Mouse (Mus musculus) kidney, postnatal 0 days (tissue): ENCODE results near the gene Sirt4. TPM values are rescaled to one million over a fixed set of nuclear protein-coding genes. Genes with fewer than 3 reads are reported as not detected.
"Not testable (repeated sequence)": the region's sequence is repeated elsewhere in the genome, so short reads cannot be mapped to it uniquely, and the experiment has no call there.

Source experiments
- ATAC-seq: fragments of 200-750 bp; cut with Nextera tagmentation; replicated peaks from 2 replicates; pipeline ENCODE4 v1.8.0; 2017; ENCODE audit warnings: low read depth, moderate number of reproducible peaks, moderate TSS enrichment, moderate library complexity; ENCODE audit not compliant: low FRiP score
- DNase-seq: peaks from one replicate; pipeline ENCODE4 v3.0.0-alpha.2; 2016; ENCODE audit warnings: low spot score
- H3K27ac ChIP-seq: fragments of 300-500 bp; sonication (generic); 2 replicates; pipeline ENCODE4 v1.5.1; 2014; ENCODE audit warnings: mild to moderate bottlenecking
- H3K27me3 ChIP-seq: fragments of 300-500 bp; sonication (generic); 2 replicates; pipeline ENCODE4 v1.6.1; 2014; ENCODE audit warnings: low read length, mixed read lengths; ENCODE audit not compliant: insufficient read depth
- H3K36me3 ChIP-seq: fragments of 300-500 bp; sonication (generic); 2 replicates; pipeline ENCODE4 v1.6.1; 2014; ENCODE audit warnings: low read length, mixed read lengths; ENCODE audit not compliant: insufficient read depth
- H3K4me1 ChIP-seq: fragments of 300-500 bp; sonication (generic); replicated peaks from 2 replicates; pipeline ENCODE4 v1.6.1; 2014; ENCODE audit warnings: antibody characterized with exemption, low read length, mixed read lengths; ENCODE audit not compliant: insufficient read depth
- H3K4me2 ChIP-seq: fragments of 300-500 bp; sonication (generic); 2 replicates; pipeline ENCODE4 v1.6.1; 2014; ENCODE audit warnings: mild to moderate bottlenecking, low read length, moderate library complexity, mixed read lengths
- H3K4me3 ChIP-seq: fragments of 300-500 bp; sonication (generic); replicated peaks from 2 replicates; pipeline ENCODE4 v1.5.1; 2014; ENCODE audit warnings: low read depth, low read length
- H3K9ac ChIP-seq: fragments of 300-500 bp; sonication (generic); 2 replicates; pipeline ENCODE4 v1.6.1; 2014; ENCODE audit warnings: low read depth, low read length
- H3K9me3 ChIP-seq: fragments of 300-500 bp; sonication (generic); replicated peaks from 2 replicates; pipeline ENCODE4 v1.6.1; 2016; ENCODE audit warnings: low read length, inconsistent platforms, mixed read lengths
- CTCF ChIP-seq: IDR thresholded peaks from 2 replicates; pipeline ENCODE4 v1.5.1; 2016; ENCODE audit warnings: antibody characterized with exemption, low read depth, mild to moderate bottlenecking, moderate library complexity
- WGBS: fragments of 180-500 bp; shearing (Covaris S2); extraction: QIAGEN DNeasy Blood & Tissue Kit; methylation state at CpG from one replicate; pipeline ENCODE4 v1.1.7; 2014; 5-methylcytosine and 5-hydroxymethylcytosine counted together
- polyA plus RNA-seq: library from polyadenylated mRNA; unstranded; fragments of >200 nt; fragmentation: Nextera tagmentation; extraction: Ambion mirVana; gene quantifications from 2 replicates; pipeline ENCODE4 v1.2.1, GENCODE M21; 2015

Sirt4 gene
- polyA plus RNA-seq, 1 experiment from 2014 or later: 19.6 TPM

GRCm38 (mm10) chr5:115522981-115523499 lies 38.5 kb upstream of the Sirt4 start:
- Histone ChIP-seq H3K9ac (no peak overlapping the region), H3K27ac (peak overlapping the region; percentile 78), H3K4me1 (peaks cover 60% of the 10 kb centered on the region), H3K9me3 (no peaks in the 10 kb centered on the region), H3K36me3 (0 out of 2 replicates have a peak, but pooled peaks cover 3% of the 10 kb centered on the region), H3K4me2 (no peak overlapping the region), H3K27me3 (no peaks in the 10 kb centered on the region), H3K4me3 (no peak overlapping the region)
- DNase-seq (no peak), ATAC-seq (peak; percentile 37; the same call in 1 of the 2 replicates)
- TF ChIP-seq CTCF: no peak
- 64% methylated on average over 15 of the region's 15 CpGs for WGBS

- peak overlapping the region; percentile 78 for H3K27ac ChIP-seq
- H3K4me1 ChIP-seq: peaks cover 60% of the 10 kb centered on the region
- H3K36me3 ChIP-seq: 0 out of 2 replicates have a peak, but pooled peaks cover 3% of the 10 kb centered on the region
- H3K9me3 ChIP-seq: no peaks in the 10 kb centered on the region
- no peak overlapping the region for H3K4me3 ChIP-seq
- WGBS: 72% methylated on average over 4 of the region's 4 CpGs
- H3K9ac ChIP-seq: no peak overlapping the region
- no peak for ATAC-seq
- H3K27me3 ChIP-seq: no peaks in the 10 kb centered on the region
- H3K4me2 ChIP-seq: no peak overlapping the region
- no peak for DNase-seq
- no peak for TF ChIP-seq CTCF
Observed at GRCm38 (mm10) chr5:115522531-115522930, 38.0 kb upstream of the Sirt4 start.

GRCm38 (mm10) chr5:115521553-115522461 lies 37.3 kb upstream of the Sirt4 start:
- ATAC-seq (peak; percentile 27; the same call in 1 of the 2 replicates), DNase-seq (no peak)
- no peak overlapping the region for H3K9ac ChIP-seq
- 27% methylated on average over 21 of the region's 21 CpGs for WGBS
- no peak for TF ChIP-seq CTCF
- peaks cover 60% of the 10 kb centered on the region for H3K4me1 ChIP-seq
- no peak overlapping the region for H3K4me3 ChIP-seq
- no peaks in the 10 kb centered on the region for H3K27me3 ChIP-seq
- H3K27ac ChIP-seq: peak overlapping the region; percentile 78
- peak overlapping the region; percentile 23; the same call in 1 of the 2 replicates for H3K4me2 ChIP-seq
- no peaks in the 10 kb centered on the region for H3K9me3 ChIP-seq
- 0 out of 2 replicates have a peak, but pooled peaks cover 3% of the 10 kb centered on the region for H3K36me3 ChIP-seq

DNA sequence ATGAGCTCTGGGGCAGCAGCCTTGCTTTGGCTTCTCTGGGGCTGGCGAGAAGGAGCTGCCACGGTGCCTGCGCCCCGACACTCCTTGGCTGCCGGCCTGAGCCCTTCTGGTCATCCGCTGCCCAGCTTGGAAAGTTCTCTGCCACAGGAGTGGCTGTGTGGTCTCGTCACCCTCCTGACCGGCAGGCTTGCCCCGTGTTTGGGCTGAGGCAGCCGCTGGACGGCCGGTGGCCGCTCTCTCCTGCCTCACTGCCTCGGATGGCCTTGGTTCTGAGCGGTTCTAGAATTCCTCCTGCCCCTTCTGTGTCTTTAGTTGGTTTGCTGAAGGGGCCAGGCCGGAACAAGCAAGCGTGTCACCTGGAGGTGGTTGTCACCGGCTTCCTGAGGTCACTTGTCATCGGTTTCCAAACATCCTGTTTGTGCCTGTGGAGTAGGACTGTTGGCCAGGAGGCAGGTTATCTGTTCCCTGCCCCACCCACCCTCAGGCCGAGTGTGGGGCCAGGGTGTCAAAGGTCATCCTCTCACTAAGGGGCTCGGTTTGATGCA lies 35.9 kb upstream of the Sirt4 start:
- DNase-seq: no peak
- 0 out of 2 replicates have a peak overlapping the region, but pooled peaks have one; percentile 27 for H3K9ac ChIP-seq
- H3K27me3 ChIP-seq: no peaks in the 10 kb centered on the region
- WGBS: 51% methylated on average over 21 of the region's 21 CpGs
- H3K4me2 ChIP-seq: peak overlapping the region; percentile 1; the same call in 1 of the 2 replicates
- H3K4me1 ChIP-seq: peaks cover 48% of the 10 kb centered on the region
- H3K27ac ChIP-seq: peak overlapping the region; percentile 78
- no peak for TF ChIP-seq CTCF
- H3K36me3 ChIP-seq: 0 out of 2 replicates have a peak, but pooled peaks cover 4% of the 10 kb centered on the region
- no peak for ATAC-seq
- no peak overlapping the region for H3K4me3 ChIP-seq
- no peaks in the 10 kb centered on the region for H3K9me3 ChIP-seq

- not testable (repeated sequence) for H3K27ac ChIP-seq, H3K27me3 ChIP-seq, H3K4me2 ChIP-seq, H3K4me3 ChIP-seq, ATAC-seq, H3K9me3 ChIP-seq, DNase-seq, H3K9ac ChIP-seq, H3K36me3 ChIP-seq
- over 99% methylated on average over 6 of the region's 8 CpGs for WGBS
- peaks cover 38% of the 10 kb centered on the region for H3K4me1 ChIP-seq
Observed at GRCm38 (mm10) chr5:115518214-115518613, 33.7 kb upstream of the Sirt4 start.

DNA sequence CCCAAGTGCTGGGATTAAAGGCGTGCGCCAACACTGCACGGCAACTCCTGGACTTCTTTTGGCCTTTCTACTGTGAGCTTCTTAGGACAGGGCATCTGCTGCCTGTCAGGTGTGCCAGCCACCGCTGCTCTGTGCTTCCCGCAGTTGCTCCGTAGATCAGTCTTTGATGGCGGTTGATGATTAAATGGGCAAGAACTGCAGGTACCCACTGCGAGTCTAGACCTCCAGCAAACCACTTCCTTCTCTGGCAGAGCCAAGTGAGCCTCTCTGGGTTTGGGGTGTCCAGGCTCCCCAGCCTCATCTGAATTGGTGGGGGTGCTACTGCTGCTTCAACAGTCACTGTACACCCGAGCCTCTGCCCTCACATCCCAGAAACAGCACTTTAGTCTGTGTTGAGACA lies 33.0 kb upstream of the Sirt4 start:
- Histone ChIP-seq H3K36me3 (0 out of 2 replicates have a peak, but pooled peaks cover 4% of the 10 kb centered on the region), H3K9me3 (no peaks in the 10 kb centered on the region), H3K4me1 (peaks cover 32% of the 10 kb centered on the region), H3K9ac (no peak overlapping the region), H3K27me3 (no peaks in the 10 kb centered on the region), H3K4me3 (no peak overlapping the region), H3K27ac (peak overlapping the region; percentile 84; the same call in 1 of the 2 replicates), H3K4me2 (no peak overlapping the region)
- no peak for ATAC-seq
- no peak for TF ChIP-seq CTCF
- DNase-seq: no peak
- 77% methylated on average over 9 of the region's 9 CpGs for WGBS
